Mouse (Mus musculus): Measurements from ENCODE around the gene Jup.

- TF ChIP-seq GATA1 (IDR thresholded peaks at IDR 0.05; ENCODE audit: borderline replicate concordance, low read length) (no peak), FLI1 (IDR thresholded peaks at IDR 0.05; ENCODE audit: low read length) (no peak)
Measured at GRCm38 (mm10) chr11:100408076-100408834, 10.7 kb upstream of the Jup start.
